Mouse (Mus musculus) myocyte (in vitro differentiated cells): ENCODE measurements at regions not wholly inside any gene's neighbourhood (a gene's known extent, or its start where the extent isn't known, plus 50 kb on each side); places are given as distances from the start of the nearest gene placed in this dataset.

Experiments used
- CEBPB ChIP-seq: IDR thresholded peaks from 2 replicates; pipeline ENCODE4 v1.6.1; 2011; ENCODE audit warnings: mild to moderate bottlenecking, moderate library complexity; ENCODE audit not compliant: poor library complexity, insufficient read depth, severe bottlenecking
- E2F4 ChIP-seq: IDR thresholded peaks from one replicate; pipeline ENCODE4 v1.6.1; 2011; ENCODE audit warnings: mild to moderate bottlenecking, control low read depth, moderate library complexity; ENCODE audit not compliant: insufficient read depth
- MAX ChIP-seq: IDR thresholded peaks from one replicate; pipeline ENCODE4 v1.6.1; 2011; ENCODE audit warnings: low read depth, mild to moderate bottlenecking, control low read depth
- MYOD1 ChIP-seq, 3 experiments: IDR thresholded peaks; one replicate each; pipeline ENCODE4 v1.6.1; 2011; ENCODE audit warnings: control low read depth in 2 of 3, low read depth in 2 of 3, mild to moderate bottlenecking in 2 of 3, moderate library complexity in 1 of 3; ENCODE audit not compliant: insufficient read length in 2 of 3, control insufficient read depth in 1 of 3
- MYOG ChIP-seq, 3 experiments: IDR thresholded peaks; one replicate each; pipeline ENCODE4 v1.6.1; 2011; ENCODE audit warnings: control low read depth in 2 of 3, low read depth in 2 of 3, mild to moderate bottlenecking in 2 of 3; ENCODE audit not compliant: insufficient read length in 2 of 3, control insufficient read depth in 1 of 3, insufficient read depth in 1 of 3
- POLR2A ChIP-seq: IDR thresholded peaks from one replicate; pipeline ENCODE4 v1.6.1; 2011; ENCODE audit warnings: low read depth, mild to moderate bottlenecking, control low read depth, moderate library complexity; ENCODE audit not compliant: insufficient read length
- POLR2AphosphoS2 ChIP-seq: IDR thresholded peaks from one replicate; pipeline ENCODE4 v1.6.1; 2011; ENCODE audit warnings: low read depth, control low read depth; ENCODE audit not compliant: insufficient read length
- REST ChIP-seq: IDR thresholded peaks from one replicate; pipeline ENCODE4 v1.6.1; 2011; ENCODE audit warnings: mild to moderate bottlenecking, control low read depth, moderate library complexity; ENCODE audit not compliant: insufficient read depth, insufficient read length
- TCF12 ChIP-seq: IDR thresholded peaks from one replicate; pipeline ENCODE4 v1.6.1; 2011; ENCODE audit warnings: mild to moderate bottlenecking, control low read depth; ENCODE audit not compliant: poor library complexity, insufficient read depth, severe bottlenecking
- TCF3 ChIP-seq: IDR thresholded peaks from one replicate; pipeline ENCODE4 v1.6.1; 2011; ENCODE audit warnings: low read depth, control low read depth; ENCODE audit not compliant: insufficient read length
- USF1 ChIP-seq: IDR thresholded peaks from one replicate; pipeline ENCODE4 v1.6.1; 2011; ENCODE audit warnings: low read depth, mild to moderate bottlenecking, control low read depth, moderate library complexity

- no peak for TF ChIP-seq REST
- TF ChIP-seq TCF12, result no peak
- TF ChIP-seq POLR2AphosphoS2, result no peak
- no peak for TF ChIP-seq E2F4
- TF ChIP-seq MYOG (IDR thresholded peaks at IDR 0.05; ENCODE audit: control insufficient read depth in 1 of 3, insufficient read depth in 1 of 3, insufficient read length in 2 of 3, low read depth in 2 of 3), result no peak
- TF ChIP-seq POLR2A, result no peak
- TF ChIP-seq MYOD1 (IDR thresholded peaks at IDR 0.05; ENCODE audit: control insufficient read depth in 1 of 3, insufficient read length in 2 of 3, low read depth in 2 of 3), result no peak
- no peak for TF ChIP-seq MAX
- no peak for TF ChIP-seq TCF3
- no peak for TF ChIP-seq USF1
- no peak for TF ChIP-seq CEBPB
Observed at GRCm38 (mm10) chr1:72091344-72091743, 120.8 kb downstream of the Mreg start.
